Mouse (Mus musculus): ENCODE measurements around the gene Gnao1. TPM values are rescaled to one million over a fixed set of nuclear protein-coding genes. Genes with fewer than 3 reads are reported as not detected.

The Gnao1 gene
- polyA plus RNA-seq, 1 experiment: 2.3 TPM

GRCm38 (mm10) chr8:93812566-93813404 lies 3.0 kb downstream of the Gnao1 start:
- no peak for DNase-seq
- WGBS: 15% methylated on average over 35 of the region's 35 CpGs
- Histone ChIP-seq H3K4me1 (replicated peaks; ENCODE audit: control insufficient read depth, insufficient read depth, low read length) (peaks cover 8% of the 10 kb centered on the region), H3K27me3 (ENCODE audit: control insufficient read depth, insufficient read depth, low read length) (peaks cover 19% of the 10 kb centered on the region), H3K4me3 (ENCODE audit: control insufficient read depth, insufficient read depth, low read length) (no peak overlapping the region), H3K36me3 (ENCODE audit: control insufficient read depth, insufficient read depth, low read length) (no peaks in the 10 kb centered on the region), H3K27ac (ENCODE audit: control insufficient read depth, insufficient read depth, low read length) (no peak overlapping the region)
- TF ChIP-seq CTCF (IDR thresholded peaks at IDR 0.05; ENCODE audit: borderline replicate concordance, control insufficient read depth, extremely low read depth, insufficient read depth, low read length, poor library complexity): no peak
- TF ChIP-seq POLR2A (IDR thresholded peaks at IDR 0.05; ENCODE audit: control insufficient read depth, extremely low read depth, insufficient read depth, low read length, poor library complexity): no peak

- H3K27ac ChIP-seq (ENCODE audit: control insufficient read depth, insufficient read depth, low read length): no peak overlapping the region
- peak; percentile 20 for DNase-seq
- H3K27me3 ChIP-seq (ENCODE audit: control insufficient read depth, insufficient read depth, low read length): peaks cover 19% of the 10 kb centered on the region
- TF ChIP-seq POLR2A (IDR thresholded peaks at IDR 0.05; ENCODE audit: control insufficient read depth, extremely low read depth, insufficient read depth, low read length, poor library complexity) (no peak), CTCF (IDR thresholded peaks at IDR 0.05; ENCODE audit: borderline replicate concordance, control insufficient read depth, extremely low read depth, insufficient read depth, low read length, poor library complexity) (no peak)
- H3K4me3 ChIP-seq (ENCODE audit: control insufficient read depth, insufficient read depth, low read length): no peak overlapping the region
- peaks cover 8% of the 10 kb centered on the region for H3K4me1 ChIP-seq (replicated peaks; ENCODE audit: control insufficient read depth, insufficient read depth, low read length)
- H3K36me3 ChIP-seq (ENCODE audit: control insufficient read depth, insufficient read depth, low read length): no peaks in the 10 kb centered on the region
- 4% methylated on average over 26 of the region's 26 CpGs for WGBS
These were observed 3.6 kb downstream of the Gnao1 start for GRCm38 (mm10) chr8:93813405-93813761.

GRCm38 (mm10) chr8:93814266-93814665 lies 4.5 kb downstream of the Gnao1 start:
- Histone ChIP-seq H3K4me1 (replicated peaks; ENCODE audit: control insufficient read depth, insufficient read depth, low read length) (peaks cover 8% of the 10 kb centered on the region), H3K27me3 (ENCODE audit: control insufficient read depth, insufficient read depth, low read length) (peaks cover 19% of the 10 kb centered on the region), H3K4me3 (ENCODE audit: control insufficient read depth, insufficient read depth, low read length) (no peak overlapping the region), H3K27ac (ENCODE audit: control insufficient read depth, insufficient read depth, low read length) (no peak overlapping the region), H3K36me3 (ENCODE audit: control insufficient read depth, insufficient read depth, low read length) (no peaks in the 10 kb centered on the region)
- TF ChIP-seq CTCF (IDR thresholded peaks at IDR 0.05; ENCODE audit: borderline replicate concordance, control insufficient read depth, extremely low read depth, insufficient read depth, low read length, poor library complexity): no peak
- TF ChIP-seq POLR2A (IDR thresholded peaks at IDR 0.05; ENCODE audit: control insufficient read depth, extremely low read depth, insufficient read depth, low read length, poor library complexity): no peak
- no peak for DNase-seq
- 47% methylated on average over 6 of the region's 6 CpGs for WGBS

GRCm38 (mm10) chr8:93816226-93816625 lies 6.5 kb downstream of the Gnao1 start:
- no peak for TF ChIP-seq CTCF (IDR thresholded peaks at IDR 0.05; ENCODE audit: borderline replicate concordance, control insufficient read depth, extremely low read depth, insufficient read depth, low read length, poor library complexity)
- TF ChIP-seq POLR2A (IDR thresholded peaks at IDR 0.05; ENCODE audit: control insufficient read depth, extremely low read depth, insufficient read depth, low read length, poor library complexity): no peak
- DNase-seq: no peak
- Histone ChIP-seq H3K27ac (ENCODE audit: control insufficient read depth, insufficient read depth, low read length) (no peak overlapping the region), H3K27me3 (ENCODE audit: control insufficient read depth, insufficient read depth, low read length) (peaks cover 14% of the 10 kb centered on the region), H3K4me3 (ENCODE audit: control insufficient read depth, insufficient read depth, low read length) (no peak overlapping the region), H3K4me1 (replicated peaks; ENCODE audit: control insufficient read depth, insufficient read depth, low read length) (no peaks in the 10 kb centered on the region), H3K36me3 (ENCODE audit: control insufficient read depth, insufficient read depth, low read length) (no peaks in the 10 kb centered on the region)
- 85% methylated on average over 6 of the region's 6 CpGs for WGBS

- TF ChIP-seq CTCF (IDR thresholded peaks at IDR 0.05; ENCODE audit: borderline replicate concordance, control insufficient read depth, extremely low read depth, insufficient read depth, low read length, poor library complexity) (no peak), POLR2A (IDR thresholded peaks at IDR 0.05; ENCODE audit: control insufficient read depth, extremely low read depth, insufficient read depth, low read length, poor library complexity) (no peak)
- DNase-seq: no peak
- Histone ChIP-seq H3K4me1 (replicated peaks; ENCODE audit: control insufficient read depth, insufficient read depth, low read length) (no peaks in the 10 kb centered on the region), H3K4me3 (ENCODE audit: control insufficient read depth, insufficient read depth, low read length) (no peak overlapping the region), H3K36me3 (ENCODE audit: control insufficient read depth, insufficient read depth, low read length) (no peaks in the 10 kb centered on the region), H3K27ac (ENCODE audit: control insufficient read depth, insufficient read depth, low read length) (no peak overlapping the region), H3K27me3 (ENCODE audit: control insufficient read depth, insufficient read depth, low read length) (peaks cover 8% of the 10 kb centered on the region)
- WGBS: 91% methylated on average over 1 of the region's 1 CpGs
These were observed 7.6 kb downstream of the Gnao1 start for GRCm38 (mm10) chr8:93817366-93817765.

GRCm38 (mm10) chr8:93819929-93820328 lies 10.2 kb downstream of the Gnao1 start:
- no peak for TF ChIP-seq CTCF (IDR thresholded peaks at IDR 0.05; ENCODE audit: borderline replicate concordance, control insufficient read depth, extremely low read depth, insufficient read depth, low read length, poor library complexity)
- no peak for TF ChIP-seq POLR2A (IDR thresholded peaks at IDR 0.05; ENCODE audit: control insufficient read depth, extremely low read depth, insufficient read depth, low read length, poor library complexity)
- H3K36me3 ChIP-seq (ENCODE audit: control insufficient read depth, insufficient read depth, low read length): no peaks in the 10 kb centered on the region
- DNase-seq: no peak
- no peak overlapping the region for H3K4me3 ChIP-seq (ENCODE audit: control insufficient read depth, insufficient read depth, low read length)
- no peaks in the 10 kb centered on the region for H3K27me3 ChIP-seq (ENCODE audit: control insufficient read depth, insufficient read depth, low read length)
- H3K4me1 ChIP-seq (replicated peaks; ENCODE audit: control insufficient read depth, insufficient read depth, low read length): no peaks in the 10 kb centered on the region
- H3K27ac ChIP-seq (ENCODE audit: control insufficient read depth, insufficient read depth, low read length): no peak overlapping the region
- WGBS: 80% methylated on average over 4 of the region's 4 CpGs

All from thymus, adult 2 months (tissue).